Mouse (Mus musculus) forebrain, embryonic 13.5 days (tissue): ENCODE measurements around the gene Slc24a3. TPM values are rescaled to one million over a fixed set of nuclear protein-coding genes. Genes with fewer than 3 reads are reported as not detected.

ENCODE experiments used
- ATAC-seq: fragments of 200-750 bp; cut with Nextera tagmentation; 2 replicates; pipeline ENCODE4 v1.8.0; 2017
- H3K27ac ChIP-seq: fragments of 300-500 bp; sonication (generic); 2 replicates; pipeline ENCODE4 v1.5.1; 2015; ENCODE audit warnings: inconsistent platforms, mild to moderate bottlenecking, moderate library complexity
- H3K27me3 ChIP-seq: fragments of 300-500 bp; sonication (generic); 2 replicates; pipeline ENCODE4 v1.6.1; 2015; ENCODE audit warnings: mild to moderate bottlenecking, inconsistent platforms
- H3K36me3 ChIP-seq: fragments of 300-500 bp; sonication (generic); 2 replicates; pipeline ENCODE4 v1.6.1; 2015; ENCODE audit warnings: mild to moderate bottlenecking, inconsistent platforms; ENCODE audit not compliant: poor library complexity, severe bottlenecking
- H3K4me1 ChIP-seq: fragments of 300-500 bp; sonication (generic); 2 replicates; pipeline ENCODE4 v1.6.1; 2015; ENCODE audit warnings: inconsistent platforms
- H3K4me2 ChIP-seq: fragments of 300-500 bp; sonication (generic); 2 replicates; pipeline ENCODE4 v1.6.1; 2015; ENCODE audit warnings: inconsistent platforms, mild to moderate bottlenecking, moderate library complexity
- H3K4me3 ChIP-seq: fragments of 300-500 bp; sonication (generic); 2 replicates; pipeline ENCODE4 v1.5.1; 2015; ENCODE audit warnings: mild to moderate bottlenecking, inconsistent platforms
- H3K9ac ChIP-seq: fragments of 300-500 bp; sonication (generic); 2 replicates; pipeline ENCODE4 v1.6.1; 2015; ENCODE audit warnings: mild to moderate bottlenecking, inconsistent platforms
- H3K9me3 ChIP-seq: fragments of 300-500 bp; sonication (generic); replicated peaks from 2 replicates; pipeline ENCODE4 v1.6.1; 2016; ENCODE audit warnings: inconsistent platforms
- WGBS: fragments of 180-500 bp; shearing (Covaris S2); methylation state at CpG from one replicate; pipeline ENCODE4 v1.1.7; 2015; 5-methylcytosine and 5-hydroxymethylcytosine counted together
- polyA plus RNA-seq: library from polyadenylated mRNA; unstranded; fragments of >200 nt; fragmentation: Nextera tagmentation; extraction: Ambion mirVana; gene quantifications from 2 replicates; pipeline ENCODE4 v1.2.1, GENCODE M21; 2015

Slc24a3 gene
- polyA plus RNA-seq, 1 experiment from 2014 or later = 1.5 TPM

DNA sequence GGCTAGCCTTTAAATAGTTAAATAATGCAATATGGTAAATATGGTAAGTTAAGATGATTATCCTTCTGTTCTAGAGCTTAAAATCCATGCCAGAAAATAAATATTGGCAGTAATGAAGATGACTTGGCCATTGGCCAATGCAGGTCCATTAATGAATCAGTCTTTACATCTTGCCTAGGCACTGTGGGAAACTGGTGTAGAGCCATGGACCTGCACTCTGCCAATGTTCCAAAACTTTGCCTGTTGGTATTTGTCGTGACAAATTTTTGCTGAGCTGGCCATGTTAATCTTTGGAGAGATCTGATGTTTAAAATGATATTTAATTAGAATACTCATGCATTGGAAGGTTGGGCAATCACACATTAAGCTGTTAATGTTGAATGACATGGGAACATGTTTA is 129.4 kb downstream of the Slc24a3 start:
- no peaks in the 10 kb centered on the region for H3K4me1 ChIP-seq
- WGBS = 73% methylated on average over 1 of the region's 1 CpGs
- H3K9me3 ChIP-seq = no peaks in the 10 kb centered on the region
- H3K4me3 ChIP-seq = no peak overlapping the region
- ATAC-seq = no peak
- H3K27me3 ChIP-seq = no peaks in the 10 kb centered on the region
- H3K9ac ChIP-seq = no peak overlapping the region
- H3K27ac ChIP-seq = no peak overlapping the region
- no peak overlapping the region for H3K4me2 ChIP-seq
- H3K36me3 ChIP-seq = no peaks in the 10 kb centered on the region

DNA sequence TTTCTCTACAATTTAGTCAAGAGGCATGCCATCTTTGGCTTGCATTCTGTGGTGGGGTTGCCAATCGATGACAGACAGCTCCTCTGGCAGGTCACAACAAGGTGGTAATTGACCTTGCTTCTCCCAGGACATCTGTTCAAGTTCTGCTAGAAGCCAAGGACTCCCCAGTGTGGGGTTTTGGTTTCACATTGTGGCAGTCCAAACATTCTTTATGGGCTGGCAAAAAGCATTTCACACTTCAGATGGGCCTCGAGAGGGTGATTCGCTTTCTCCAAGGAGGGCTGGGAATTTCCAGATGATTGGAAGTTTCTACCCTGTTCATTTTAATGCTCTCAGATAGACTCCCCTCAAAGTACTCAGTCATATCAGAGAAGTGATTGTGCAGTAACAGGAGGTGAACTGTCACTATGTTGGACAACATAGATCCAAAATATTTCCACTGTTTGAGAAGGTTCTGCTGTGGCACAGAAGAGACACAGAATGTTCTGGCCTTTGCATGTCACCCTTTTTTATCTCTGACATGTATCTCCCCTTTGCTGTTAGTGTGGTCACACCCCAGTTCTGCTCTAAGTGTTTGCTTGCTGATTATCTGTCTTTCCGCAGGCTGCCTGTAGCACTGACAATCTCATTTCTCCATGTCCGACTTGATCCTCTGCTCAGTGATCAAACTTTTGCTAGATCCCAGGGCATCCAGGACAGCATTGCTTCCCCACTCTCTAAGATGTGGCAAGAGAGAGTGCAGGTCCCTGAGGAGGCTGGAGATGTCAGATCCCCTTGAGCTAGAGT is 132.6 kb downstream of the Slc24a3 start:
- Histone ChIP-seq H3K36me3 (no peaks in the 10 kb centered on the region), H3K27ac (no peak overlapping the region), H3K9me3 (no peaks in the 10 kb centered on the region), H3K4me2 (no peak overlapping the region), H3K9ac (no peak overlapping the region), H3K4me3 (no peak overlapping the region), H3K27me3 (no peaks in the 10 kb centered on the region), H3K4me1 (no peaks in the 10 kb centered on the region)
- 85% methylated on average over 5 of the region's 5 CpGs for WGBS
- ATAC-seq = peak; percentile 65; the same call in 1 of the 2 replicates

DNA sequence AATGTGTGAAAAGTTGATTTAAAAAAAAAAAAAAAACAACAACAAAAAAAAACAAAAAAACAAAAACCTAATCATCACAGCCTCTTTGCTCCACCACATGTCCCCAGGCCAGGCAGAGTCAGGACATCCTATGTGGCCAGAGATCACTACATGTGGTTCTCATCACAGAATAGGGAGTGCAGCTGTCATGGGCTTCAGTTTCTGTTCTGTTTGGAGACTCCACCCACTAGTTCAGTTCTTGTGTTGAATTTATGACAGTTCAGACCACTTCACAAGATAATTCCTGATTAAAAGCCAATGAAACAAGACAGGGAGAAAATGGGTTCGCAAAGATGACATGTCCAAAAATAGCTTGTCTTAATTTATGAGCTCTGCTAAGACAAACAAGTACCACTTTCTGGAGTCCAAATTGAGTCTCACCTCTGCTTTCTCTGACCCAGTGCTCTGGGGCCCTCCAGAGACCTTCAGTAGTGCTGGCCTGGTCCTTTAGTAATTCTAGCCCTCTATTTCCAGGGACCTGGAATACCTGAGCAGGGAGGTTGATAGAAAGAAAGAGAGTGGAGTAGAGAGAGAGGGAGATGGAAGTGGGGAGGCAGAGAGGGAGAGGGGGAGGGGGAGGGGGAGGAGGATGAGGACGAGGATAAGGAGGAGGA is 139.8 kb downstream of the Slc24a3 start:
- no peaks in the 10 kb centered on the region for H3K36me3 ChIP-seq
- ATAC-seq = no peak
- H3K4me1 ChIP-seq = no peaks in the 10 kb centered on the region
- H3K9me3 ChIP-seq = no peaks in the 10 kb centered on the region
- no peaks in the 10 kb centered on the region for H3K27me3 ChIP-seq
- no peak overlapping the region for H3K4me2 ChIP-seq
- H3K27ac ChIP-seq = no peak overlapping the region
- WGBS = 85% methylated on average over 2 of the region's 2 CpGs
- no peak overlapping the region for H3K9ac ChIP-seq
- no peak overlapping the region for H3K4me3 ChIP-seq

DNA sequence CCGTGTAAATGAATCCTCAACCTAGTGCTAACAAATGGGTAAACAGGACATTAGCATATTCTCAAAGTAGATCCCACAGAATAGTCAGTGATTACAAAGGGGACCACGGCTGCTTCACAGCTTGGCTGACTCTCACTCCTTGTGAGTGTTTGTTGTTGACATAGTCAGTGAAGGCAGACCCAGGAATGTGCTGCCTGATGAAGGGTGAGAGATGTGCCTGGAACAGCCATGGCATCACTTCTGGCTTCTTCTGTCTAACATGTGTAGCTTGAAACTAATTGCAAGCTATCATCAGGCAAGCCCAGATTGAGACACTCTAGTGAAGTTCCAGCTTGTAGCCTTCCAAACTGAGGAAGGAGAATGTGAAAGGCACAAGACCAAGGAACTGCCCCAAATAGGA is 151.4 kb downstream of the Slc24a3 start:
- ATAC-seq = no peak
- Histone ChIP-seq H3K4me1 (no peaks in the 10 kb centered on the region), H3K9me3 (no peaks in the 10 kb centered on the region), H3K27me3 (no peaks in the 10 kb centered on the region), H3K4me2 (no peak overlapping the region), H3K36me3 (no peaks in the 10 kb centered on the region), H3K4me3 (no peak overlapping the region), H3K9ac (no peak overlapping the region), H3K27ac (no peak overlapping the region)
- 53% methylated on average over 2 of the region's 2 CpGs for WGBS

DNA sequence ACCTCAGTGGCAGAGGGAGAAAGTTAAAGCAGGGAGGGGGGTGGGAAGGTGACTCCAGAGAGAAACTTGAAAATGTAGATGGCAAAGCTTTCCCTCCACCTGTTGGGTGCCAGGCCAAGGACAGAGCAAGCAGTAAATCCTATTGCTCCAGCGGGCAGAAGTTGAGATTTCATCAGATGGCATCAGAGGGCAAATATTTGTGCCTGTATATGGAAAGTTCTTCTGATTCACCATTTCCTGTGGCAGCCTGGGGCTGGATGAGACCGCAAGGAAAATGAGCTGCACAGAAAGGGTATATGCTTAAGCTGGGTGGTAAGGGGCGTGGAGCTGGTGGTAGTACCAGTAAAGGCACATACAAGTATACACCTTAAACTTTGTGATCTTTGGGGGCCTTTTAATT is 153.7 kb downstream of the Slc24a3 start:
- ATAC-seq = no peak
- no peaks in the 10 kb centered on the region for H3K4me1 ChIP-seq
- no peaks in the 10 kb centered on the region for H3K9me3 ChIP-seq
- no peaks in the 10 kb centered on the region for H3K36me3 ChIP-seq
- H3K4me2 ChIP-seq = no peak overlapping the region
- H3K4me3 ChIP-seq = no peak overlapping the region
- 89% methylated on average over 3 of the region's 3 CpGs for WGBS
- no peak overlapping the region for H3K27ac ChIP-seq
- no peak overlapping the region for H3K9ac ChIP-seq
- H3K27me3 ChIP-seq = no peaks in the 10 kb centered on the region

DNA sequence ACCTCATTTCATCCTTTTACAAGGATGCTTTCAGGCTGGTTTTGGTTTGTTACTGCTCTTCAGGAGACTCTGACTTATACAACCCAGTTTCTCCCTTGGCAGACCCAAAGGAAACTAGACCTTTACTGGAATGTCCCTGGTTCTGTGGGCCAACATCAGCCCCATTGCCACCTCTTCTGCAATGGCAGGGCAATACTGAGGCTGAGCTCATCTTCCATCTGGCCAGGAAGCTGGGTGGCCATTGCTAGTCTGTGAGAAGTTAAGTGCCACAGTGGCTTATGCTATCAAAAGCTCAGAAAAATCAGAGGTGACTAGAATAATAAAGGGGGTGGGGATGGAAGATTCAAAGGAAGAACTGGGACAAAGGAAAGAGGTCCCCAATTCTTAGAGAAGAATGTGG is 154.2 kb downstream of the Slc24a3 start:
- ATAC-seq = no peak
- H3K27me3 ChIP-seq = no peaks in the 10 kb centered on the region
- H3K9me3 ChIP-seq = no peaks in the 10 kb centered on the region
- no peaks in the 10 kb centered on the region for H3K36me3 ChIP-seq
- no peak overlapping the region for H3K9ac ChIP-seq
- no peak overlapping the region for H3K27ac ChIP-seq
- H3K4me1 ChIP-seq = no peaks in the 10 kb centered on the region
- H3K4me3 ChIP-seq = no peak overlapping the region
- H3K4me2 ChIP-seq = no peak overlapping the region

DNA sequence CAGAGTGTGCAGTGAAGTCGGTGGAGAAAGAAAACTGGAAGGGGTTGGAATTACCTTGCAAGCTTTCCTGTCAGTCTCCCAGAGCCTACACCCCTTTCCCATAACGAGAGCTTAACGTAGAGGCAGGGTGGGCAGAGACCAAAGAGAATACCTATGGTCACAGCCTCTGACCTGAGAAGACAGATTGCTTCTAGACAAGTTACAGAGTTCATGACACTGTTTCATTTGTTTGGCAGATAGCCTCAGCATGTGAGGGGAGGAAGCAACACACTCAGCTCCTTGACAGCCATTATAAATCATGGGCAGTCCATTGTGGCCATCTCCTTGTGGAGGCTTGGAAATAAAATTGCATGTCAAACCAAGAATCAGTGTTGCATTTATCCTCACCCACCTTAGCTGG is 156.9 kb downstream of the Slc24a3 start:
- Histone ChIP-seq H3K4me3 (no peak overlapping the region), H3K27ac (no peak overlapping the region), H3K9me3 (no peaks in the 10 kb centered on the region), H3K9ac (no peak overlapping the region), H3K4me1 (no peaks in the 10 kb centered on the region), H3K4me2 (no peak overlapping the region), H3K27me3 (no peaks in the 10 kb centered on the region), H3K36me3 (no peaks in the 10 kb centered on the region)
- WGBS = 68% methylated on average over 3 of the region's 3 CpGs
- no peak for ATAC-seq

DNA sequence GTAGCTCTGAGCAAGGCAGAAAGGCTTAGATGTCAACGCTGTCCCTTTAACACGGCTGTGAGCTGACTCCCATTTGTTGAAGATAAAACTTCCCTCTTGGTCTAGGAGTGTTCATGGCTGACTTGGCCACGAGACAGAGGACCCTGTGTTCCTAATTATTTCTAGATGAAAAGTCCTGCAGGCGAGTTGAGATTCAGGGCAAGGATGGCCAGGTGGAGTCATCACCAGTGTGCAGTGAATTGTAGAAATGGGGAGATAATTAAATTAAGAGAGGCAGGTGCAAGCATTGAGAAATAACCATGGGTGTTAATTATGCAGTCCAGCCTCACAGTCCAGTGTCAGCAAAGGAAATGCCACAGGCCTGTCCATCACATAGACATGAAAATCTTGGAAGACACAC is 158.3 kb downstream of the Slc24a3 start:
- Histone ChIP-seq H3K4me1 (no peaks in the 10 kb centered on the region), H3K27ac (no peak overlapping the region), H3K36me3 (no peaks in the 10 kb centered on the region), H3K27me3 (no peaks in the 10 kb centered on the region), H3K4me3 (no peak overlapping the region), H3K4me2 (no peak overlapping the region), H3K9ac (no peak overlapping the region), H3K9me3 (no peaks in the 10 kb centered on the region)
- 75% methylated on average over 4 of the region's 4 CpGs for WGBS
- no peak for ATAC-seq

DNA sequence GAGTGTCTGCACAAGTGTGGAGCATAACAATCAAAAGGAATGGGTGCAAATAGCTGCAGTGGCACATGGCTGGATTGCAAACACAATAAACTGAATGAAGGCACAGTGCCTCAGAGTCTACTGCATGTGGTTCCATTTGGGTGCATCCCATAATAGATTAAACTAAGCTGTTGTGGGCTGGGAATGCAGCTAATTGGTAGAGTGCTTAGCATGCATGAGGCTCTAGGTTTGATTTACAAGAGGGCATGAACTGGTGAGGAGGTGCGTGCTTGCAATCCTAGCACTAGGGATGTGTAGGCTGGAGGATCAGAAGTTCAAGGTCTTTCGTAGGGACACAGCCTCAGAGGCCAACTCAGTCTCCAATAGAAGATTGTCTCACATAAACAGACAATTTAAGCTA is 159.0 kb downstream of the Slc24a3 start:
- Histone ChIP-seq H3K4me1 (no peaks in the 10 kb centered on the region), H3K4me2 (no peak overlapping the region), H3K27ac (no peak overlapping the region), H3K36me3 (no peaks in the 10 kb centered on the region), H3K4me3 (no peak overlapping the region), H3K9me3 (no peaks in the 10 kb centered on the region), H3K9ac (no peak overlapping the region), H3K27me3 (no peaks in the 10 kb centered on the region)
- ATAC-seq = no peak
- 85% methylated on average over 2 of the region's 2 CpGs for WGBS

DNA sequence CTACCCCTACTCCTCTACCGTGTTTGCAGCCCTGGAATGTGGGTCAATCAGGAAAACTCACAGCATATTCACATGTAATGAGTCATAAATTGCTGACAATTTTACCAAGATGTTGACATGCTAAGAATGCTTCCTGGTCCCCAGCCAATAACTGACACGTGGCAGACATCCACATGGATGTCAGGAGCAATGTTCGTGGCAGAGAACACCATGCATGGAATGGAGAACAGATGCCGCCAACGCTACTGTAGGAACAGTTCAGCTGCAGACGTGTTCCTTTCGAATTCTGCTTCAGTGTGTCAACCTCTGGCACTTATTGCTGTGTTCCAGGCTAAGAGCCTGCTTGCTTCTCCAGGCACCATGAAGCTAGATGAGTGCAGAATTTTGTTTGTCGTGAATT is 162.2 kb downstream of the Slc24a3 start:
- WGBS = 83% methylated on average over 8 of the region's 8 CpGs

DNA sequence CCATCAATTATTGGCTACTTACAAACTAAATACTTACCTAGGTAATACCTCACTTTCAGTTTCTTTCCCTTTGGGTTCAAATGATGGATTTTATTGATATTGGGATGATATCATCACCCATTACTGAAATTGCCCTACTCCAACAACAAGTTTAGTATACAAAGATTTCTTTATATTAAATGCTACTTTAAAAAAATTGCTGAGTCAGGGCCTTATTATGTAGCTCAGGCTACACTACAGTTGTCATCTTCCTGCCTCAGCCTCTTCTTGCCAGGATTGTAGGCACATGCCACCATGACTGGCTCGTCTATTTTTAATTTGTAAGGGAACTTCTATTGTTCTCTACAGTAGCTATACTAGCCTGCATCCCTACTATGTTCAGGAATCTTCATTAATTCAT is 164.0 kb downstream of the Slc24a3 start:
- Histone ChIP-seq H3K27ac (no peak overlapping the region), H3K4me2 (no peak overlapping the region), H3K9ac (no peak overlapping the region), H3K4me3 (no peak overlapping the region), H3K4me1 (no peaks in the 10 kb centered on the region), H3K9me3 (no peaks in the 10 kb centered on the region), H3K27me3 (no peaks in the 10 kb centered on the region), H3K36me3 (no peaks in the 10 kb centered on the region)
- no peak for ATAC-seq
- WGBS = 88% methylated on average over 1 of the region's 1 CpGs

More for the DNA sequence above, 162.2 kb downstream of the Slc24a3 start:
- H3K4me1 ChIP-seq = no peaks in the 10 kb centered on the region
- H3K36me3 ChIP-seq = no peaks in the 10 kb centered on the region
- no peaks in the 10 kb centered on the region for H3K9me3 ChIP-seq
- H3K9ac ChIP-seq = no peak overlapping the region
- ATAC-seq = no peak; the same call in 1 of the 2 replicates
- H3K4me3 ChIP-seq = no peak overlapping the region
- H3K27ac ChIP-seq = no peak overlapping the region
- H3K4me2 ChIP-seq = no peak overlapping the region
- no peaks in the 10 kb centered on the region for H3K27me3 ChIP-seq

DNA sequence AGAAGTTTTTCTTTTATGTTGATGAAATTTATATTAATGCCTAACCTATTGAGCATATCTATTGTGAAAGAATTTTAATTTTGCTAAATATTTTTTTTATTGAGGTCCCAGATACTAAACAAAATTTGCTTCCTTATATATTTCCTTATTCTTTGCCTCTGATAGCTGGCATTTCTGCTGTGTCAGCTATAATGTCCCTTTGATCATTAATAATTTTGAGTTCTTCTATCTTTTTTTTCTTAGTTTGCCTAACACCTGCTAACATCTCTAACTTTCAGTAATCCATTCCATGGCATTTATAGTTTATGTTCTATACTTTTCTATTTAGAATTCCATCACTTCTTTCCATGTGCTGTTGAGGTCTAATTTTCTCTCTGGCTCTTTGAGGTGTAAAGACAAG is 165.9 kb downstream of the Slc24a3 start:
- Histone ChIP-seq H3K4me2 (no peak overlapping the region), H3K4me3 (no peak overlapping the region), H3K36me3 (no peaks in the 10 kb centered on the region), H3K27ac (no peak overlapping the region), H3K27me3 (no peaks in the 10 kb centered on the region), H3K9ac (no peak overlapping the region), H3K4me1 (no peaks in the 10 kb centered on the region), H3K9me3 (no peaks in the 10 kb centered on the region)
- no peak for ATAC-seq

DNA sequence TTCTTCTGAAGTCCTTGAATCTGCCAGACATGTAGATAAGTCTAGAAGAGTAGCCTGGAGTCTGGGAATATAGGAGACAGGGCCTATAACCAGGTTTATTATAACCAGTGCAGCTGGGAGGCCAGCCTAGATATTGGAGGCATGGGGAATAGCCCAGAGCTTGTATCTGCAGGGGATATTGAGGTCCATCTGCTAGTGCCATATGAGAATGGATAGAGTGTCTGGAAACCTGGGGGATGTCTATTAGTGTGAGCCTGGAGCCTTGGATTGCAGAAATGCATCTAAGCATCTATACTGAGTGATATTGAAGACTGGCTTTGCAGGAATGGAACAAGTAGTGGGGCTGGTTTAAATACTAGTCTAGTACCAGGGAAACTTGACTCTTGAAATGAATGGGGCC is 168.9 kb downstream of the Slc24a3 start:
- no peak overlapping the region for H3K4me3 ChIP-seq
- H3K27ac ChIP-seq = no peak overlapping the region
- H3K27me3 ChIP-seq = no peaks in the 10 kb centered on the region
- no peak overlapping the region for H3K9ac ChIP-seq
- H3K36me3 ChIP-seq = no peaks in the 10 kb centered on the region
- no peaks in the 10 kb centered on the region for H3K4me1 ChIP-seq
- H3K4me2 ChIP-seq = no peak overlapping the region
- no peaks in the 10 kb centered on the region for H3K9me3 ChIP-seq
- ATAC-seq = no peak
